Mouse (Mus musculus) kidney, postnatal 36 days (tissue): ENCODE data around the gene 2410015M20Rik.

Experiments
- DNase-seq, 2 experiments: peaks; one replicate each; pipeline ENCODE4 v3.0.0; 2021 to 2022; ENCODE audit warnings: mixed read lengths in 2 of 2

The 2410015M20Rik gene

DNA sequence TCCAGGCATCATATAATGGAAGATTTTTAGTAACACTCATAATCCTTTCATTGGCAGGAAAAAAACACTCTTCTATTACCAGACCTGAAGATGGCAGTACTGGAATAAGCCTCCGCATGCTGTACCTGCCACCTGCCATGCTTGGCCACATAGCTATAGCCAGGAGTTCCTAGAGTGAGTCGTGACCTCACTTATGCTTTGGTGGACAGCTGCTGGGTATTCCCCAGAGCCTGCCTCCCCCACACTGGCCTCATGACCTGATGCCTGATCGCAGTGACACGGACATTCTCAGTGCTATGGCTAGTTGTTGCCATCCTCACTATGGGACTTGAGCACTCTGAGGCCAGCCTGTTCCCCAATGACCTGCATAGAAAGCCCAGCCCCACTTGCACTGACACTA is 39.3 kb downstream of the 2410015M20Rik start:
- DNase-seq: no peak

GRCm38 (mm10) chr17:56567370-56567769 is 42.2 kb downstream of the 2410015M20Rik start:
- no peak for DNase-seq

DNA sequence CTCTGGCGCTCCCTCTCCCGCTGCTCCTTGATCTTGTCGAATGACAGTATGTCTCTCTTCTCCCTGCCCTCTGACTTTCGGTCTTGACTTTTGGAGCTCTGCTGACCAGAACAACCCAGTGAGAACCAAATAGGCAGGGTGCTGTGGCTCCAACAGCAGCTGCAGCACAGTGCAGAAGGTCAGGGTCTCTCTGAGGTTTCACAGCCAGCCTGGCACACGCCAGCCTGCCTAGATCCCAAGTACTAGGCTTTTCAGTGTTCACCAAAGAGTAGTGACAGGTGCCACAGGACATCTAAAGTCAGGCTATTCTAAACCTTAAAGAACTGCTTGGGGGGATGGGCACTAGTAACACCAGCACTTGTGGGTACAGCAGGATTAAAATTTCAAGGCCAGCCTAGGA is 42.7 kb downstream of the 2410015M20Rik start:
- DNase-seq: no peak

- peak in 1 of 2 experiments; percentile 48 for DNase-seq
Measured at GRCm38 (mm10) chr17:56566293-56566692, 43.3 kb downstream of the 2410015M20Rik start.

DNA sequence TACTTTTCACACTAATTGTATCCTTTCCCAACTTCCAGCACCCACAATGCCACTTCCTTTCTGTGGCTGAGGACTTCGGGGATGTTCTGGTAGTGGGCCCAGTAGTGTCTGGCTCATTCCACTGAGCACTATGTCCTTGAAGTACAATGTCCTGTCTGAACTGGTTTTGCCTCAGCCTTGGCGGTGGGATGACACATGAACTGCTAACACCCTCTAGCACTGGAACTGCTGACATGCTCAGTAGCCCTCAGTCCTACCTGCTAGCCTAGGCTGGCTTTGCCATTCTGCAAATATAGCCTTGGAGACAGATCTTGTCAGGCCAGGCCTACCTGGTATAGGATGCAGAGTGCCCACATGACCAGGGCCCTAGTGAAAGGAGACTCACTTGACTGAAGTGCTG is 47.7 kb downstream of the 2410015M20Rik start:
- DNase-seq: no peak

DNA sequence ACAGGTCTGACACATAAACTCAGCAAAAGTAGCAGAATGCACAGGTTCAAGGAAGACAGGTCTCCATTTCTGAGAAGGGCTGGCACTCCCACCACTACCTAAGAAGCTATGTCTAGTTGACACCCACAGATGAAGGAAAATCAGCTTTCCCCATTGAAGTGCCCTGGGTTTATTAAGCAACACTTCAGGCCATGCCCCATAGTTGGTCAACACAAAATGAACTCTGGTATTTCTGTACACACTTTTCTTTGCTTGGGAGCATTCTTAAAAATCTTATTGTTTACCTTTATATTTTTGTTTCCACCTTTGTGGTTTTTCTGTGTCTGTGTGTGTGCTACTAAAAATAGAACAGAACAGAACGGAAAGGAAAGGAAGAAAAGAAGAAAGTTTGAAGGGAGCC is 49.4 kb downstream of the 2410015M20Rik start:
- DNase-seq: no peak

DNA sequence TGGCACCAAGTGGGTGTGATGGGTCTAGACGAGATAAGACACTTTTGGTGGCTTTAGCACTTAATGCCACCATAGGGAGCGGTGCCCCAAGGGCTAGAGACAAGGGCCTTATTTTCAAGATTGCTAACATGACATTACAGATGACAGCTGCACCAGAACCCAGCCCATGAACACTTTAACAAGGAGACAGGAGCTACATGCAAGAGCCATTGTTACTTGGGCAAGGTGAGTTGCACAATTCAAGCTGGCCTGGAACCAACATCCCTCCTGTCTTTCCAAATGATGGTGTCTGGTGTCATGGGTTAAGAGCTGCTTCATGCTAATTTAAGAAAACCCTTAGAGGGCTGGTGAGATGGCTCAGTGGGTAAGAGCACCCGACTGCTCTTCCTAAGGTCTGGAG is 50.2 kb downstream of the 2410015M20Rik start:
- no peak for DNase-seq

- peak; percentile 37 to 81 for DNase-seq
Measured at GRCm38 (mm10) chr17:56558448-56558847, 51.1 kb downstream of the 2410015M20Rik start.
